Mouse (Mus musculus) liver, embryonic 14.5 days (tissue): ENCODE results near the gene Plekha7.

Experiments
- CTCF ChIP-seq: IDR thresholded peaks from 2 replicates; pipeline ENCODE4 v1.5.1; 2016; ENCODE audit warnings: antibody characterized with exemption, low read depth, control low read depth
- EP300 ChIP-seq: IDR thresholded peaks from 2 replicates; pipeline ENCODE4 v1.6.1; 2016; ENCODE audit warnings: antibody characterized with exemption, low read depth

GRCm38 (mm10) chr7:116202033-116202681, 106.0 kb downstream of the Plekha7 start:
- TF ChIP-seq CTCF = no peak
- TF ChIP-seq EP300 = no peak
